Mouse (Mus musculus) erythroblast, embryonic 14.5 days (primary cell): ENCODE data around the gene Sms.

Experiments
- GATA1 ChIP-seq: IDR thresholded peaks from 2 replicates; pipeline ENCODE4 v1.6.1; 2012; ENCODE audit warnings: low read length, inconsistent platforms, mixed read lengths
- TAL1 ChIP-seq: IDR thresholded peaks from 3 replicates; pipeline ENCODE4 v1.6.1; 2012; ENCODE audit warnings: low read length, inconsistent platforms, mixed read lengths

DNA sequence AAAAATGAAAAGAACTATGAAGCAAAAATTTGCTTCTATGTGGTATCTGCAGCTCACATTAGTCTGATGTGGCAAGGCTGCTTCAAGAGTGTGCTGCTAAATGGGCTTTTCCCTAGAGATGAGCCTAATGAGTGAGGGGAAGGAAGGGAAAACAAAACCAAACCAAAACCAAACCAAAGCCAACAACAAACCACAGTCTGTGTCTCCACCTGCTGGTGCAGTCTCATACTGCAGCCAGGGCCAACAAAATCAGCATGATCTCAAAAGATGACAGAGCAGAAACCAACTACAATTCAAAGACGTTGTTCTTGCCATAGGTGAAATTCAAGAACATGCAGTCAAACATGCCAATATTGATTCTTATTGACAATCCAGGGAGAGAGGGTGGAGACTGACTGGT lies 37.7 kb downstream of the Sms start:
- TF ChIP-seq TAL1 (no peak), GATA1 (no peak)
